Mouse (Mus musculus) C2C12 (cell line): ENCODE measurements around the gene Rad17. TPM values are rescaled to one million over a fixed set of nuclear protein-coding genes. Genes with fewer than 3 reads are reported as not detected.

Experiments
- H3K27me3 ChIP-seq: one replicate; pipeline ENCODE4 v1.6.1; 2011; ENCODE audit not compliant: control insufficient read depth, insufficient read depth, insufficient read length
- H3K36me3 ChIP-seq: one replicate; pipeline ENCODE4 v1.6.1; 2011; ENCODE audit not compliant: control insufficient read depth, insufficient read depth
- H3K4me3 ChIP-seq: one replicate; pipeline ENCODE4 v1.5.1; 2011; ENCODE audit warnings: mild to moderate bottlenecking, control low read depth; ENCODE audit not compliant: poor library complexity, insufficient read depth, severe bottlenecking
- H3K79me2 ChIP-seq: one replicate; pipeline ENCODE4 v1.6.1; 2011; ENCODE audit not compliant: control insufficient read depth, insufficient read depth
- H3K79me3 ChIP-seq: one replicate; pipeline ENCODE4 v1.6.1; 2011; ENCODE audit warnings: low read depth, control low read depth
- H3ac ChIP-seq: one replicate; pipeline ENCODE3; 2011; ENCODE audit warnings: low read depth; ENCODE audit not compliant: control insufficient read depth, insufficient read length
- CEBPB ChIP-seq: IDR thresholded peaks from one replicate; pipeline ENCODE4 v1.6.1; 2011; ENCODE audit warnings: low read depth, mild to moderate bottlenecking, control low read depth, moderate library complexity
- CTCF ChIP-seq: IDR thresholded peaks from one replicate; pipeline ENCODE4 v1.5.1; 2011; ENCODE audit not compliant: control insufficient read depth, insufficient read depth, insufficient read length
- FOSL1 ChIP-seq: IDR thresholded peaks from one replicate; pipeline ENCODE4 v1.8.0; 2011; ENCODE audit warnings: mild to moderate bottlenecking, low read length; ENCODE audit not compliant: poor library complexity, insufficient read depth, severe bottlenecking
- MAX ChIP-seq: IDR thresholded peaks from one replicate; pipeline ENCODE4 v1.6.1; 2011; ENCODE audit warnings: mild to moderate bottlenecking, control low read depth
- MYOD1 ChIP-seq: IDR thresholded peaks from one replicate; pipeline ENCODE4 v1.6.1; 2011; ENCODE audit warnings: low read depth; ENCODE audit not compliant: control insufficient read depth, insufficient read length
- MYOG ChIP-seq: IDR thresholded peaks from one replicate; pipeline ENCODE4 v1.6.1; 2011; ENCODE audit not compliant: control insufficient read depth, insufficient read length; ENCODE audit errors: extremely low read depth
- USF1 ChIP-seq: IDR thresholded peaks from one replicate; pipeline ENCODE4 v1.6.1; 2011; ENCODE audit warnings: low read depth, mild to moderate bottlenecking, control low read depth, moderate library complexity
- polyA plus RNA-seq: library from polyadenylated mRNA; unstranded; fragments of >200 nt; fragmentation: generic; extraction: Trizol; gene quantifications from one replicate; pipeline ENCODE4 v1.2.1, GENCODE M21; 2012; ENCODE audit warnings: missing spikeins

Rad17 gene
- polyA plus RNA-seq, 1 experiment: 6.2 TPM

- Histone ChIP-seq H3K79me3 (no peaks in the 10 kb centered on the region), H3K27me3 (no peaks in the 10 kb centered on the region), H3K36me3 (no peaks in the 10 kb centered on the region), H3ac (no peak overlapping the region), H3K4me3 (no peak overlapping the region), H3K79me2 (no peaks in the 10 kb centered on the region)
- TF ChIP-seq MYOD1: no peak
- TF ChIP-seq CEBPB: no peak
Observed at GRCm38 (mm10) chr13:100607756-100608155, 43.1 kb downstream of the Rad17 start.

GRCm38 (mm10) chr13:100605845-100606244 lies 45.0 kb downstream of the Rad17 start:
- Histone ChIP-seq H3K27me3 (no peaks in the 10 kb centered on the region), H3ac (no peak overlapping the region), H3K79me3 (no peaks in the 10 kb centered on the region), H3K79me2 (no peaks in the 10 kb centered on the region), H3K36me3 (no peaks in the 10 kb centered on the region), H3K4me3 (no peak overlapping the region)
- TF ChIP-seq CTCF: no peak
- no peak for TF ChIP-seq CEBPB
- no peak for TF ChIP-seq MYOG
- no peak for TF ChIP-seq MAX
- TF ChIP-seq USF1: no peak
- no peak for TF ChIP-seq FOSL1
- TF ChIP-seq MYOD1: no peak

- no peaks in the 10 kb centered on the region for H3K36me3 ChIP-seq
- H3K4me3 ChIP-seq: no peak overlapping the region
- H3K79me3 ChIP-seq: no peaks in the 10 kb centered on the region
- H3K27me3 ChIP-seq: no peaks in the 10 kb centered on the region
- H3K79me2 ChIP-seq: no peaks in the 10 kb centered on the region
- no peak overlapping the region for H3ac ChIP-seq
- TF ChIP-seq CTCF (no peak), MYOD1 (no peak), MYOG (no peak), CEBPB (no peak), FOSL1 (no peak), MAX (no peak), USF1 (no peak)
Observed at GRCm38 (mm10) chr13:100603738-100604095, 47.1 kb downstream of the Rad17 start.

GRCm38 (mm10) chr13:100603031-100603737 lies 47.7 kb downstream of the Rad17 start:
- no peaks in the 10 kb centered on the region for H3K27me3 ChIP-seq
- no peaks in the 10 kb centered on the region for H3K36me3 ChIP-seq
- H3ac ChIP-seq: no peak overlapping the region
- TF ChIP-seq MYOD1: no peak
- no peak for TF ChIP-seq MYOG
- no peak for TF ChIP-seq USF1
- no peak for TF ChIP-seq CTCF
- TF ChIP-seq MAX: no peak
- no peaks in the 10 kb centered on the region for H3K79me2 ChIP-seq
- no peak overlapping the region for H3K4me3 ChIP-seq
- no peaks in the 10 kb centered on the region for H3K79me3 ChIP-seq

- Histone ChIP-seq H3K27me3 (no peaks in the 10 kb centered on the region), H3K36me3 (no peaks in the 10 kb centered on the region), H3K4me3 (no peak overlapping the region), H3K79me3 (no peaks in the 10 kb centered on the region), H3K79me2 (no peaks in the 10 kb centered on the region), H3ac (no peak overlapping the region)
- TF ChIP-seq USF1 (no peak), MAX (no peak), CTCF (no peak)
Observed at GRCm38 (mm10) chr13:100602239-100602902, 48.5 kb downstream of the Rad17 start.

GRCm38 (mm10) chr13:100601034-100601433 lies 49.8 kb downstream of the Rad17 start:
- no peak overlapping the region for H3ac ChIP-seq
- H3K27me3 ChIP-seq: no peaks in the 10 kb centered on the region
- H3K4me3 ChIP-seq: no peak overlapping the region
- H3K79me2 ChIP-seq: no peaks in the 10 kb centered on the region
- no peak for TF ChIP-seq USF1
- TF ChIP-seq MYOG: no peak
- no peak for TF ChIP-seq CEBPB
- no peak for TF ChIP-seq FOSL1
- TF ChIP-seq MAX: no peak
- TF ChIP-seq MYOD1: no peak
- no peak for TF ChIP-seq CTCF
- no peaks in the 10 kb centered on the region for H3K79me3 ChIP-seq
- H3K36me3 ChIP-seq: no peaks in the 10 kb centered on the region
